Mouse (Mus musculus): Measurements from ENCODE around the gene Ndufab1. TPM values are rescaled to one million over a fixed set of nuclear protein-coding genes. Genes with fewer than 3 reads are reported as not detected.

The Ndufab1 gene
- polyA plus RNA-seq, 1 experiment from 2014 or later = 633 TPM

GRCm38 (mm10) chr7:122048191-122048590 lies 53.5 kb downstream of the Ndufab1 start:
- no peak for TF ChIP-seq CTCF (IDR thresholded peaks at IDR 0.05; ENCODE audit: low read depth)
- no peak overlapping the region for H3K4me2 ChIP-seq
- whole genome bisulfite sequencing = 92% methylated on average over 9 of the region's 9 CpGs
- H3K36me3 ChIP-seq (ENCODE audit: insufficient read depth) = peaks cover 24% of the 10 kb centered on the region
- no peak for DNase-seq
- no peak for ATAC-seq (ENCODE audit: insufficient read depth)
- H3K27ac ChIP-seq (ENCODE audit: low read depth) = no peak overlapping the region
- no peaks in the 10 kb centered on the region for H3K9me3 ChIP-seq (ENCODE audit: low read depth, low read length)
- no peak overlapping the region for H3K9ac ChIP-seq
- H3K27me3 ChIP-seq (ENCODE audit: insufficient read depth, low read length) = no peaks in the 10 kb centered on the region
- H3K4me3 ChIP-seq (ENCODE audit: low read depth, low read length) = no peak overlapping the region
- no peaks in the 10 kb centered on the region for H3K4me1 ChIP-seq (ENCODE audit: insufficient read depth)

- peaks cover 24% of the 10 kb centered on the region for H3K36me3 ChIP-seq (ENCODE audit: insufficient read depth)
Measured at GRCm38 (mm10) chr7:122046813-122047212, 54.9 kb downstream of the Ndufab1 start.

GRCm38 (mm10) chr7:122045711-122046110 lies 56.0 kb downstream of the Ndufab1 start:
- DNase-seq = no peak
- Histone ChIP-seq H3K4me2 (no peak overlapping the region), H3K9ac (no peak overlapping the region), H3K36me3 (ENCODE audit: insufficient read depth) (peaks cover 18% of the 10 kb centered on the region), H3K27ac (ENCODE audit: low read depth) (peak overlapping the region; percentile 58; the same call in 1 of the 2 replicates), H3K4me1 (ENCODE audit: insufficient read depth) (no peaks in the 10 kb centered on the region), H3K27me3 (ENCODE audit: insufficient read depth, low read length) (no peaks in the 10 kb centered on the region), H3K9me3 (ENCODE audit: low read depth, low read length) (no peaks in the 10 kb centered on the region), H3K4me3 (ENCODE audit: low read depth, low read length) (no peak overlapping the region)
- ATAC-seq (ENCODE audit: insufficient read depth) = peak; percentile 28; the same call in 1 of the 2 replicates
- WGBS = 64% methylated on average over 1 of the region's 1 CpGs
- TF ChIP-seq CTCF (IDR thresholded peaks at IDR 0.05; ENCODE audit: low read depth) = no peak

More at GRCm38 (mm10) chr7:122046813-122047212, 54.9 kb downstream of the Ndufab1 start:
- H3K4me2 ChIP-seq = no peak overlapping the region
- no peaks in the 10 kb centered on the region for H3K9me3 ChIP-seq (ENCODE audit: low read depth, low read length)
- TF ChIP-seq CTCF (IDR thresholded peaks at IDR 0.05; ENCODE audit: low read depth) = no peak
- ATAC-seq (ENCODE audit: insufficient read depth) (no peak), DNase-seq (no peak)
- H3K4me3 ChIP-seq (ENCODE audit: low read depth, low read length) = no peak overlapping the region
- H3K27ac ChIP-seq (ENCODE audit: low read depth) = no peak overlapping the region
- H3K4me1 ChIP-seq (ENCODE audit: insufficient read depth) = no peaks in the 10 kb centered on the region
- 63% methylated on average over 2 of the region's 2 CpGs for WGBS
- H3K9ac ChIP-seq = no peak overlapping the region
- H3K27me3 ChIP-seq (ENCODE audit: insufficient read depth, low read length) = no peaks in the 10 kb centered on the region

- ATAC-seq (ENCODE audit: insufficient read depth) = peak; percentile 93
- H3K9me3 ChIP-seq (ENCODE audit: low read depth, low read length) = no peaks in the 10 kb centered on the region
- no peaks in the 10 kb centered on the region for H3K4me1 ChIP-seq (ENCODE audit: insufficient read depth)
- H3K27ac ChIP-seq (ENCODE audit: low read depth) = peak overlapping the region; percentile 58; the same call in 1 of the 2 replicates
- WGBS = 49% methylated on average over 4 of the region's 4 CpGs
- no peak for TF ChIP-seq CTCF (IDR thresholded peaks at IDR 0.05; ENCODE audit: low read depth)
- no peaks in the 10 kb centered on the region for H3K27me3 ChIP-seq (ENCODE audit: insufficient read depth, low read length)
- H3K36me3 ChIP-seq (ENCODE audit: insufficient read depth) = peaks cover 18% of the 10 kb centered on the region
- H3K4me3 ChIP-seq (ENCODE audit: low read depth, low read length) = no peak overlapping the region
- peak; percentile 73 for DNase-seq
- no peak overlapping the region for H3K9ac ChIP-seq
- H3K4me2 ChIP-seq = no peak overlapping the region
Measured at GRCm38 (mm10) chr7:122045181-122045634, 56.5 kb downstream of the Ndufab1 start.

- ATAC-seq (ENCODE audit: insufficient read depth) = no peak
- Histone ChIP-seq H3K36me3 (ENCODE audit: insufficient read depth) (peaks cover 25% of the 10 kb centered on the region), H3K4me3 (ENCODE audit: low read depth, low read length) (no peak overlapping the region), H3K9ac (no peak overlapping the region), H3K27me3 (ENCODE audit: insufficient read depth, low read length) (no peaks in the 10 kb centered on the region), H3K4me1 (ENCODE audit: insufficient read depth) (no peaks in the 10 kb centered on the region), H3K4me2 (no peak overlapping the region), H3K9me3 (ENCODE audit: low read depth, low read length) (no peaks in the 10 kb centered on the region), H3K27ac (ENCODE audit: low read depth) (no peak overlapping the region; the same call in 1 of the 2 replicates)
- WGBS = 77% methylated on average over 8 of the region's 8 CpGs
- no peak for TF ChIP-seq CTCF (IDR thresholded peaks at IDR 0.05; ENCODE audit: low read depth)
- no peak for DNase-seq
Measured at GRCm38 (mm10) chr7:122044106-122044505, 57.6 kb downstream of the Ndufab1 start.

Other genes with a start within 250 kb of the Ndufab1 start
- 4.4 and 5.7 TPM in 2 replicates for gene Scnn1b, start 236.8 kb downstream of the Ndufab1 start, polyA plus RNA-seq (2014; fragmentation: Nextera tagmentation; extraction: Ambion mirVana)
- 23.1 and 23.2 TPM in 2 replicates for gene Cog7, start 120.2 kb downstream of the Ndufab1 start, polyA plus RNA-seq (2014; fragmentation: Nextera tagmentation; extraction: Ambion mirVana)
- gene Gga2, start 80.7 kb downstream of the Ndufab1 start, polyA plus RNA-seq (2014; fragmentation: Nextera tagmentation; extraction: Ambion mirVana) = 73.2 and 76.8 TPM in 2 replicates
- 80.8 and 83.1 TPM in 2 replicates for gene Ubfd1, start 34.7 kb downstream of the Ndufab1 start, polyA plus RNA-seq (2014; fragmentation: Nextera tagmentation; extraction: Ambion mirVana)
- 16.5 and 17.5 TPM in 2 replicates for gene Ears2, start 34.6 kb downstream of the Ndufab1 start, polyA plus RNA-seq (2014; fragmentation: Nextera tagmentation; extraction: Ambion mirVana)
- gene Palb2, start 31.1 kb upstream of the Ndufab1 start, polyA plus RNA-seq (2014; fragmentation: Nextera tagmentation; extraction: Ambion mirVana) = 20.6 and 20.8 TPM in 2 replicates
- gene Dctn5, start 31.2 kb upstream of the Ndufab1 start, polyA plus RNA-seq (2014; fragmentation: Nextera tagmentation; extraction: Ambion mirVana) = 108 and 119 TPM in 2 replicates
- 141 and 160 TPM in 2 replicates for gene Plk1, start 57.6 kb upstream of the Ndufab1 start, polyA plus RNA-seq (2014; fragmentation: Nextera tagmentation; extraction: Ambion mirVana)
- 0.16 TPM in 1 of 2 replicates, not detected in the other for gene Ern2, start 84.3 kb upstream of the Ndufab1 start, polyA plus RNA-seq (2014; fragmentation: Nextera tagmentation; extraction: Ambion mirVana)
- 0.53 and 0.84 TPM in 2 replicates for gene Chp2, start 117.6 kb upstream of the Ndufab1 start, polyA plus RNA-seq (2014; fragmentation: Nextera tagmentation; extraction: Ambion mirVana)
- gene Prkcb, start 186.9 kb upstream of the Ndufab1 start, polyA plus RNA-seq (2014; fragmentation: Nextera tagmentation; extraction: Ambion mirVana) = 7.5 and 9.7 TPM in 2 replicates

Measured in lung, embryonic 14.5 days (tissue).